Mouse (Mus musculus) ES-E14 (cell line): ENCODE data around the gene Fbxw2.

Source experiments
- CHD2 ChIP-seq: IDR thresholded peaks from 2 replicates; pipeline ENCODE4 v1.6.1; 2014; ENCODE audit warnings: mild to moderate bottlenecking, low read depth, low read length, inconsistent platforms
- HCFC1 ChIP-seq: IDR thresholded peaks from 2 replicates; pipeline ENCODE4 v1.6.1; 2012; ENCODE audit warnings: low read length, inconsistent platforms, borderline replicate concordance; ENCODE audit not compliant: insufficient read depth
- MAFK ChIP-seq: IDR thresholded peaks from 2 replicates; pipeline ENCODE4 v1.6.1; 2014; ENCODE audit warnings: mild to moderate bottlenecking, low read depth, low read length, inconsistent platforms; ENCODE audit not compliant: insufficient read depth
- ZC3H11A ChIP-seq: IDR thresholded peaks from 2 replicates; pipeline ENCODE4 v1.6.1; 2012; ENCODE audit warnings: low read depth, mild to moderate bottlenecking, inconsistent platforms, low read length, borderline replicate concordance
- ZNF384 ChIP-seq: IDR thresholded peaks from 2 replicates; pipeline ENCODE4 v1.6.1; 2012; ENCODE audit warnings: low read depth, low read length, inconsistent platforms

- no peak for TF ChIP-seq MAFK
- no peak for TF ChIP-seq ZNF384
- no peak for TF ChIP-seq HCFC1
- TF ChIP-seq ZC3H11A: no peak
- no peak for TF ChIP-seq CHD2
Observed at GRCm38 (mm10) chr2:34855265-34855664, 29.2 kb upstream of the Fbxw2 start.
